Mouse (Mus musculus) layer of hippocampus, postnatal 25 days (tissue): ENCODE data around the gene Ppp4r1. TPM values are rescaled to one million over a fixed set of nuclear protein-coding genes. Genes with fewer than 3 reads are reported as not detected.

ENCODE experiments used
- DNase-seq, 2 experiments: peaks; one replicate each; pipeline ENCODE4 v3.0.0; 2022; ENCODE audit warnings: mixed read lengths in 2 of 2, low spot score in 1 of 2; ENCODE audit errors: extremely low spot score in 1 of 2
- total RNA-seq, 2 experiments: library from RNA; stranded (reverse); gene quantifications; 2 replicates each; pipeline ENCODE4 v1.2.3; 2021

Gene Ppp4r1
- total RNA-seq, 2 experiments from 2014 or later, result 27.3 to 34.3 TPM

DNA sequence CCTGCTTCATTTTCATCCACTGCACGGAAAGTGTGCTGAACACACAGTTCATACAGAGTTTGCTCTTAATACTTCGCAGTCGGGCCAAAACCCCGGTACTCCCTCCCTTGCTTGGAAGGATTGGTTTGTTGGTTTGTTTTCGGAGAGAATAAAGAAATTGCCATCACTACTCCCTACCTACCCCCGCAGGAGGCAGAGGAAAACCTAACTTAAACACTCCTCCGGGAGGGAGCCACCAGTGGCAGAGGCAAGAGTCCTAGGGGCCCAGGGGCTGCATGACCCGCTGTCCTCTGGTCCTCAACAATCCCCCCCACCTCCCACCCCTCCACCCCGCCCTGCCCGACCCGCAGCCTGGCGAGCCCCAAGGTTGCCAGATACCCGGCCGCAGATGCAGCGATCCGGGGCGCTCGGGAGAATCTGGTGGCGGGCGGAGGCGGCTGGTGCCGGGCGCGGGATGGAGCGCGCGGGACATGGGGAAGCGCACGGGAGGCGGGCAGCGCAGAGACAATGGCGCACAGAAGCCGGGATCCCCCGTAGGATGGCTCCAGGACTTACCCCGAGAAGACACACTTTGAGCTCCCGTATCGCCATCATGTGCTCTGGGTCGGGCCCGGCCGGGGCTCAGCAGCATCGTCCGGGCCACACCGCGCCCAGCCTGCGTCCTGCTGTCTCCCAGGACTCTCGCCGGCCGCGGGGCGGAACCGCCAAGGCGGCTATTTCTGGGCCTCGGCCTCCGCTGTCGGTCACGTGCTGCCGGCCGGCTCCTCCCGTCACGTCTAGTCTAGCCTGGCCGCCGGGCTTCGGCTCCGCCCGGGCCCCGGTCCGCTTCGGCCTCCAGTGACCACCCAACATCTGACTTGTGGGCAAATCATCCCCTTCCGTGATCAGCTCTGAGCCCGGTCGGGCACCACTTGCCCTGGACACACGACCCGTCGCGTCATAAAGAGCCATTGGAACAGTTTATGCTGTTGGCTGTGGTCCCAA, 10.1 kb upstream of the Ppp4r1 start, which contains the start of gene Rab31:
Gene Rab31 (minus strand): TSS at position 802 of the 984 bp plus-strand sequence.
- peak; percentile 51 to 58 for DNase-seq

DNA sequence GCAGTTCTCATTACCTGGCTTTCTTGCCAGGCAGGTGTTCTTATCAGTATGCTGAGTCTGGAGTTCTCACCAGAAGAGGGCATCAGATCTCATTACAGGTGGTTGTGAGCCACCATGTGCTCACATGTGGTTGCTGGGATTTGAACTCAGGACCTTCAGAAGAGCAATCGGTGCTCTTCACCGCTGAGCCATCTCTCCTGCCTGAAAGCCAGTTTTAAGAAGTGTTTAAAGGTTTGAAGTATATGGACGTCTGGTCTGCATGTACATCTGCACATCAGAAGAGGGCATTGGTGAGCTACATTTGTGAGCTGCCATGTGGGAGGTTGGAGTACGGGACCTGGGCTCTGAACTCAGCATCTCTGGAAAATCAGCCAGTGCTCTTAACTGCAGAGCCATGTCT, 8.8 kb upstream of the Ppp4r1 start:
- no peak for DNase-seq

DNA sequence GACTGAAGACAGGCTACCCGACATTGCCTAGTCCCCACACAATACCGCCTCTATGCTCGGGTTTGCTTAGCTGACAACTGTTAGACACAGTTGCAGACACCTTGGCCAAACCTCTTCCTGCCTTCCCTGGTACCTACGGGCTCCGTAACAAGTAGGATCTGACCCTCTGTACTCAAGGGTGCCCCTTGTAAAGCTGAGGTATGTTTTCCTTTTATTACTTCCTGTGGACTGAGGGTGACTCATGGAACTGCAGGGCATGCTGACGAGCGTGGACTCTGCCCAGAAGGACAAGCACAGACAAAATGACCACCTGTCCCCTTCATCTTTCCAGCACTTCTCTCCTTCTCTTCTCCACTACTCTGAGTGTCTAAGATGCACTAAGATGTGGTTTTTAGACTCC, 7.9 kb upstream of the Ppp4r1 start:
- DNase-seq, result no peak

DNA sequence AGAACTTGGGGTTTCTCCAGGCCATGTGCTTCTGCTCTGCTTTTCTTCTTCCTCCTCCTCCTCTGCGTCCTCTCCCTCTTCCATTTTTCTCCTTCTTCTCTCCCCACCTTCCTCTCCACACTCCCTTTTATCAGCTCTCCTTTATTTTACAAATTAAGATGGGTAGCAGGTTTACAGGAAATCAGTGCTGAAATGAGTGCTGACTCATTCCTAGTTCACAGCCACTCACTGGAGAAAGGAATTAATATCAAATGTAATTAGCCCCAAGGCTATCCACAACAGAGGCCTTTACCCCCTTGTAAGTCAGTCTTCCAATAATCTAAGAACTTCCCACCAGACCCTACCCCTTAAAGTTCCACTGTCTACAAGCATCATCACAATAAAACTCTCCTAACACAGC, 6.1 kb upstream of the Ppp4r1 start:
- no peak for DNase-seq

DNA sequence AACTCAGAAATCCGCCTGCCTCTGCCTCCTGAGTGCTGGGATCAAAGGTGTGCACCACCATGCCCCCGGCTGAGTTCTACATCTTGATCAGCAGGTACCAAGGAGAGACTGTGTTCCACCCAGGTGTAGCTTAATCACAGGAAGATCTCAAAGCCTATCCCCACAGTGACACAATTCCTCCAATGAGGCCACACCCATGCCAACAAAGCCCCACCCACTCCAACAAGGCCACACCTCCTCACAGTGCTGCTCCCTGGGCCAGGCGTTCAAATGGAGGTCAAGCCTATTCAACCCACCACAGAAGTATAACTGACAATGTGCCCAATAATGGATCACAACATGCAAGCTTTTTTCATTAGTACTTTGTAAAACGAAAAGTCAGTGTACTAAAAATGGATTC, 4.9 kb upstream of the Ppp4r1 start:
- no peak for DNase-seq

DNA sequence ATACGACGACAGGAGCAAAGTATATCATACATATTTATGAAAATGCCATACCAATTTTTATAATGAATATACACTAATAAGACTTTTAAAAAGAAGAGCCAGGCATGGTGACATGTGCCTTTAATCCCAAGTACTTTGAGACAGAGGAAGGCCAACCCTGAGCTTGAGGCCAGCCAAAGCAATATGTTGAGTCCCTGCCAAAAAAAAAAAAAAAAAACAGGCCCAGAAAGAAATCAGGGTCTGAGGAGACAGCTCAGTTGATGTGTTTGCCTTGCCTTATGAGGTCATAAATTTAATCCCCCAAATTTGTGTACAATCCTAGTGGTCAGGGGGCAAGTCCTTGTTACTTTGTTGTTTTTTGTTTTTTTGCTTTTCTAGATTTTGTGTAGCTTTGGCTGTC, 1.4 kb upstream of the Ppp4r1 start:
- no peak for DNase-seq

DNA sequence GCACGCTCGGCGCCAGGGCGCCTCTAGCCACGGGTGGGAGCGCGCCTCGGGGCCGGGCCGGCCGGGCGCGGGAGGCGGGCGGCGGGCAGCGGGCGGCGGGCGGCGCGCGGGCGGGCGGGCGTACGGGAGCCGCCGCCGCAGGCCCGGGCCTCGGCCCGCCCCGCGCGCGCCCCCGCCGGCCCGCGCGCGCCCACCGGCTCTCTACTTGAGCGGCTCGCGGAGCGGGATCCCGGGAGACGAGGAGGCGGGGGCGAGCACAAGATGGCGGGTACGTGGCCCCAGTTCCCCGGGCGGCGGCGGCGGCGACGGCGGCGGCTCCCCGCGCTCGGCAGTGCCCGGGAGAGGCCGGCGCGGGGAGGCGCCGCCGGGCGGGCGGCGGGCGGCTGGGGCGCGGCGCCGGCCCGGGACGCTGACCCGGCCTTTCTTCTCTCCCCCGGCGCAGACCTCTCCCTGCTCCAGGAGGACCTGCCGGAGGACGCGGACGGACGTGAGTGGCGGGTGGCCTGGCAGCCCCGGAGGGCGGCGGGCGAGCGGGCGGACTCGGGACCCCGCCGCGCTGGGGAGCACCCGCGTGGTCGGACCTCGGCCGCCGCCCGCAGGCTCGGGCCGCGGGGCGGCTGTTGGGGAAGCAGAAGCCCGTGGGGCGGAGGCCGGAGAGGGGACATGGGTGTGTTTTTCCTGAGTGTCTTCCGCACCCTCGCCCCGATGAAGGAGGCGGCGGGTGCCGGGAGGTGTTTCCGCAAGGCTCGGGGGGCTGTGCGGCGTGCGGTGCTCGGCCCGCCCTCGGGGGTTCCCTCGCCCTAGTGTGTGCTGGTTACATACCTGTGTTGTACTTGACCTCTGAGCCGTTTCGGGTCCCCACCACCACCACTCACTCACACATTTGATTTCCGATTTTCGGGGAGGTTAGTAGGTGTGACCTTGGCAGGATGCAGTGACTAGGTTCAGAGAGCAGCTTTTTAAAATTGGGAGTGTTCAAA, 1.1 kb downstream of the Ppp4r1 start:
- DNase-seq, result peak; percentile 49 to 60

DNA sequence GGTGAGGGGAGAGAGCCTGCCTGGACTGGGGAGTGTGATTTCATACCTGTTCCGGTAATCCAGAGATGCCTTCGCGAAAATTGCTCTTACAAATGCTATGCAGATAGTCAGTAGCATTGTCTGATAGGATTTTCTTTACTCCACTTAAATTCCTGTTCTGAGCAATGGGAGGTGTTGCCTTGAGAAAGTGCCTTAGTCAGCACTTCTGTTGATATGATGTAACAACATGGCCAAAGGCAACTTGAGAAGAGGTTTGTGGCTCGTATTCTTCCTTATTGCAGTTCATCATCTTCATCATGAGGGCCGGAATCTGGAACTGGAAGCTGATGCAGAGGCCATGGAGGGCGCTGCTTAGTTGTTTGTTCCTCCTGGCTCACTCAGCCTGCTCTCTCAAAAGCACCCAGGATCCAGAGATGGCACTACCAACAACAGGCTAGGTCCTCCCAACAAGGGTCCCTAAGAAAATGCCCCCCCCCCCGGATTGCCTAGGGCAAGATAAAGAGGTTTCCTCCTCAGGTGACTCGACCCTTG, 2.3 kb downstream of the Ppp4r1 start:
- no peak for DNase-seq

DNA sequence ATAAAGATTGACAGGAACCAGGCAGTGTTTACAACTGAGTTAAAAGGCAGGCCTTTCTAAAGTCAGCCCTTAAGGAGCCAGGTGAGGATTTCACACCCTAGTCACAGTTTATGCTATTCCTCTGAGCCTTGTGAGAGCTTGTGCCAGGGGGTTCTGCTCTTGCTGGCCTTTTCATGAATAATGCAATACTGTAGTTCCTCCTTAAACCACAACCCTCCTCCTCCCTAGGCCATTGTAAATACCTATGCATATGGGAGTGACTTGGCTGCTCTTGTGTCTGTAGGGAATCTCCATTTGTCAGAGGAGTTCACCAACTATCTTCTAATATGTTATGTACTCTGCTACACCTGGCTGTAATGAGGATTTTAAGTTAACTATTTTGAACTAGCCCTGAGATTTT, 3.3 kb downstream of the Ppp4r1 start:
- no peak for DNase-seq

DNA sequence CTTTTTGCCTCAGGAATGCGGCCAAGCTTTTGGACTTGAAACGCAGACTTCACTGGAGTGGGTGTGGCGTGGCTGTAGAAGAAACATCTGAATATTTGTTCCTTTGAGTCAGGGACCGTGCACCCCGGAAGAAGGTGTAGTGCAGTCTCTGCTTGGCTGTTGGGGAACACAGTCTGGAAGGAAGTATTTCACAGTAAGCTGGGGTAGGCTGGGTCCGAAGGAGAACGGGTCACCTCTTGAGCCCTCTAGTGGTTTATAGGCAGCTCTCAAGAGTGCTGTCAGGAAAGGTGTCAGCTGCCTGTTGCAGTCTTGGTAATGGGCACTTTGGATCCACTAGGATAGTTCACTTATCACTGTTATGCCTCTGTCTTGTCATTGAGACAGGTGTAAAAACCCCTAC, 3.9 kb downstream of the Ppp4r1 start:
- no peak for DNase-seq

DNA sequence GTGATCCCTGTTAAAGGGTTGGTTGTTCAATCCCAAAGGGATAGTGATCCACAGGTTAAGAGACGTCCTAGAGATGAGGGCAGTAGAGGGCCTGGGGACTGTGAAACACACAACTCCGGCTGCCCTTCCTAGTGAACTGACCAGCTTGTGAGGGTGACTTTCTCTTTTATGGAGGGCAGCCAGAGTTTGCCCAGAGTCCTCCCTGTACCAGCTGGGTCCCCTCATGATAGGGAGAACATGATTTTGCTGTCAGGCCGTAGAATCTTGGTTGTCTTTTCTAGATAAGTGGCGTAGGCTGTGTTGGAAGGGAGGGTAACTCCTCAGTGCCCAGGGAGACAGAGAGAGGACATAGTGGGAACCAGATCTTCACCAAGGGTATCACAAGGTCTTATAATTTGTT, 4.9 kb downstream of the Ppp4r1 start:
- DNase-seq, result no peak

DNA sequence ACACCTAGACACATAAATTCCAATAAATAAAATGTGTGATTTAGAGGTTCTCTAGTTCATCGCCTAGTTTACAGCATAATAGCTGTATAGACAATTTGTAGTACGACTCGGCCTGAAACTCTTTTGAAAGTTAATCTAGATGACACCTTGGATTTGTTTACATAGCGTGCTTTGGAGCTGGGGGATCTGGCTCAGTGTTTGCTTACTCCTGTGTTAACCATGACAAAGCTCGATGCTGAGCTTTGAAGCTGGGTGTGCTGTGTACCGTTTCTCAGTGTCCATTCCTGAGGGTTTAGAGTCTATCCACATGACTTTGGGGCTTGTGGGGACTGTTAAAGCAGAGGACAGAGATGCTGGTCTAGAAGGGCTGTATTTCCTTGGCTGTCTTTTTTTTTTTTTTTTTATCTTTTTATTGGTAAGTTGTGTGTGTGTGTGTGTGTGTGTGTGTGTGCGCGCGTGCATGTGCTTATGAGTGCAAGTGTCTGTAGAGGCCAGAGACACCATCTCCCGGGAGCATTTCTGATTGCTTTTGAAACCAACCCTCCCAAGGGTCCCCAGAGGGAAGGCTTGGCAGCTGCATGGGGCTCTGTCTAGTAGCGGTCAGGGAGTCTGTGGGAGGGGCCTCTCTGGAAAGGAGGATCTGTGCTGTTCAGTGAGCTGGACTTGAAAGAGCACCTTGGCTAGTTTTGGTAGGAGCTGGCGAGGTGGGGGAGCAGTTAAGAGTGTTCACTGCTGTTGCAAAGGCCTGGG, 6.3 kb downstream of the Ppp4r1 start:
- DNase-seq, result no peak

DNA sequence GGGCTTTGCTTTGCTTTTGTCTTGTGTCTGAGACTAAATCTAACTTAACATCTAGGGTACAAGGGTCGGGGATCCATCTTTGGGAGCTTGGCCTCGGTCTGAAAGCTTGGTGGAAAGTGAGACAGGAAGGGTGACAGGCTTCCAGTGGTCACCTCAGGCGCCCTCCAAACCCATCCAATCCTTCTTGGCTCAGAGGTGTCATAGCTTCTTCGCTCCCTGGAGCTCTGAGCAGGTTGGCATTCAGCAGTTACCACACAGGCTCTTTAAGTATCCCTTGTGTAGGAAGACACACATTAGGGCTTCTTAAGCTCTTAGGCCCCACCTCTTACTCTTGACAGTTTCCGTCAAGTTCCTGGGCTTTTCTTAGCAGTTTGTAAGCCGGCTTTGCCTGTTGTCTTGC, 7.2 kb downstream of the Ppp4r1 start:
- DNase-seq, result no peak

DNA sequence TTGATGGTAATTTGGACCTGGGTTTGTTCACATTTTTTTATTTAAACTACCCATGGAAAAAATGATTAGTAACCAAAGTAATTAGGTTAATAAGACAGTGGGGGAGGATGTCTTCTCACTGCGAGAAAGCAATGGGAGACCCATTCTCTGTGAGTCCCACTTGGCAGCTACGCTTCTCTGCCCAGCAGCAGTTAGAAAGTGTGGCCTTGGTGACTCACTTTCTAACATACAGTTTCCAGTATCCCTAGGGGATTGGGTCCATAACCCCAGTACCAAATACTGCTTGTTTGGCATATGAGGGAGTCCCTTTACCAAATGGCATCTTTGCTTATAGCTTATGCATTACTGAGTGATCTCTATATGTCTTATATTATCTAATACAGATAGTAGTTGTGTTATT, 8.8 kb downstream of the Ppp4r1 start:
- DNase-seq, result no peak

DNA sequence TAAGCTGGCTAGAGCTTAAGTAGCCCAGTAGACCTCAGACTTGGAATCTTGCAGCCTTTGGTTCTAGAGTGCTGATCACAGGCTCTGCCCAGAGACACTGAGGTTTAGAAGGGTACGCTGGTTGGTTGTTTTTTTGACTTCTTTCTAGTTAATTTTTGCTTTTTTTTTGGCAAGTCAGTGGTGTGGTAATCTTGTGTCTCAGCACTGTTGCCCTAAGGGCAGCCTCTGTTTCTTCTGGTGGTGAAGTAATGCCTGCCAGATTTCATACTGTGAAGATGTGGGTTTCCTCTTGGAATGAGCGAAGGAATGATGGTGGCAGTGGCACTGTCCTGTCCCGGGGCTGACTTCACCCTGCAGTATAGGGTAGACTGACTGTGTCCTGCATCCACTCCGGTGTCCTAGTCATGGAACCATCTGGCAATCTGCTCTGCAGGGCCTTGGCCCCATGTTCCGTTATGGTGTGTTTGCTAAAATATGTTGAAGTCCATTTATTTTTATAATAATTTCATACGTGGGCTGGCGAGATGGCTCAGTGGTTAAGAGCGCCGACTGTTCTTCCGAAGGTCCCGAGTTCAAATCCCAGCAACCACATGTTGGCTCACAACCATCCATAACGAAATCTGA, 11.0 kb downstream of the Ppp4r1 start:
- no peak for DNase-seq

DNA sequence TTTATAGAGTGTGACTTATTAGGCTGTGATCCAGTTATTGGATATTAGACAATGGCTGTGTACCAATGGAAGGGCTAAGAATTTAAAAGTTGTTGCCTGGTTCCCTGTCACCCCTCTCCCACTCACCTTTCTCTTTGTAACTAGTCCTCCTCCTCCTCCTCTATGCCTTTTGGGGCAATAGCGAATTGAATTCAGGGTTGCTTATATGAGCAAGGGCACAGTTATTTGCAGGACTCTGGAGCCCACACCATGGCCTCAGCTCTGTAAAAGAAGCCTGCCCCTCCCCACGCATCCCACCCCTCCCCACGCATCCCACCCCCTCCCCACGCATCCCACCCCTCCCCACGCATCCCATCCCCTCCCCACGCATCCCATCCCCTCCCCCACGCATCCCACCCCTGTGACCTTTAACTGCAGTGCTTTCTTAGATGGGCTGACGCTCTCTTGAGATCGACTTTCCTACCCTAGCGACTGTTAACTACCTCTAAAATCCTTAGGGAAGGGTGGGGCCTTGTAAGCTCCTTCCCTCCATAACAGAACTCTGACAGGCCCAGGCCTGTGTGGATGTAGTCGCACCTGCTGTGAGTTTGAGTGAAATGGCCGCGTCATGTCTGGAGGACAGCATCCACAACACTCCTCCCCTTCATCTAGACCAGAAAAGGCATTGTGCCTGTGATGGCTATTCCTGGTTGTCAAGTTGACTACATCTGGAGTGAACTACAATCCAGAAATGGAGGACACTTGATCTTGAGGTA, 11.9 kb downstream of the Ppp4r1 start:
- no peak for DNase-seq

DNA sequence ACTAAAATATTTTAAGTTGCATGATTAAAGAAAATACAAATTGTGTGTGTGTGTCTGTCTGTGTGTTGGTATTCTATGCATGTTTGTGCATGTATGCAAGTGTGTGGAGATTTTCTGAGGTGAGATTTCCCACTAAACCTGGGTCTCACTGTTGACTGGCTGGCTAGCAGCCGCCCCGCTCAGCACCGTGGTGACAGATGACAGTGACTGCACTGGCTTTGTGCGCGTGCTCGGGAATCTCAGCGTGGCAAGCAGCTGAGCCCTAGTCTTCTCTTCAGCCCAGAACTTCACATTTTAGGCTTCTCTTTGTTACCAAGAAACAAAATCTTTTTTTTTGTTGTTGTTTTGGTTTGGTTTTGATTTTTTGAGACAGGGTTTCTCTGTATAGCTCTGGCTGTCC, 13.7 kb downstream of the Ppp4r1 start:
- DNase-seq, result no peak

DNA sequence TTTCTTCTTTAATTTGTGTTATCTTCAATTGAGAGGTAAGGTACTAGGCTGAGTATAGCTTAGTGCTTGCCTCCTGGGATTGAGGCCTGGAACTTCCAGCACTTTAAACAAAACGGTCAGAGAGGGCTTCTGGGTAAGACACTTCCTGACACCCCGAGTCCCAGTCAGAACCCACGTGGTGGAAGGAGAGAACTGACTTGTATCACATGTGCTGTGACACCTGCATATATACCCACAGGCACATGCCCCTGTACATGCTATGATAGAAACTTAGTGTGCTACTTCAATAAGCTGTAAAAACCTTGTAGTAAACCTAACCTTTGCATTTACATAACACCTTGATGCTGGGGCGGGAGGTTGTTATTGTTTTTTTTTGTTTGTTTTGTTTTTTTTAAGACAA, 16.1 kb downstream of the Ppp4r1 start:
- DNase-seq, result no peak

DNA sequence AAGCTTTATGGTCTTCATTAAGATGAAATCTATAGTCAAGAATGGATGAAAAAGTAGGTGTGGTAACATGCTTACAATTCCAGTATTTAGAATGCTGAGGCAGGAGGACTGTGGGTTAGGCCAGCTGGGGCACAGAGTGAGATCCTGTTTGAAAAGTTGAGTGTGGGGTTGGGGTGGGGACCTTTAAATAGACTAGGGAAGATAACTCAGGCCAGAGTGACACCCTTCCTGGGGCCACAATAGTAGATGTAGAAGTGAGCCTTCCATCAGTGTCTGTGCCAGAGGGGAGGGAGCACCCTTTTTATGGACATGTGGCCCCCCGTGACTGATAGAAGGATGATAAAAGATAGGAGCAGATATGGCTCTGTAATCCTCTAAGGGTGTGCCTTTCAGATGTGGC, 17.0 kb downstream of the Ppp4r1 start:
- DNase-seq, result no peak
